Mouse (Mus musculus): ENCODE measurements at regions not wholly inside any gene's neighbourhood (a gene's known extent, or its start where the extent isn't known, plus 50 kb on each side); places are given as distances from the start of the nearest gene placed in this dataset.
"Not testable (repeated sequence)": the region's sequence is repeated elsewhere in the genome, so short reads cannot be mapped to it uniquely, and the experiment has no call there.

DNA sequence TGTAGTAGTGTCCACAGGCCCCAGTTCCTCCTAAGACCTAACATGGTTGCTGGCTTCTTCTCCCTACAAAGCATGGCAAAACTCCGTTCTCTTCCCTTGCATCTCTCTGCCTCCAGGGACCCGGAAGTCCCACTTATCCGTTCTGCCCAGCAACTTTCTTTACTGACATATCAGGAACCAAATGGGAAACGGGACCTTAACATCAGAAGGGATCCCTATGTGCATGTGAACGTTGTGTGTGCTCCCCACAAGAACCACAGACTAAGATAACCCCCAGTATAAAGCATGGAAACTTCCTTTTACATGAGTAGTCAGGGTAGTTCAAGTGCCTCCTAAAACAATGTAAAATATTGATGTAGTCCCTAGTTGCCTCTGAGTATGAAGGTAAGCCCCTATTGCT, 61.6 kb downstream of the Zxdb start:
- no peak for DNase-seq (ENCODE audit: low spot score in 2 of 2)
- intact Hi-C loops (cut with DNase I), result no loop called here

- intact Hi-C loops (cut with DNase I), result no loop called here
These were observed 64.1 kb downstream of the Zxdb start for GRCm38 (mm10) chrX:94788331-94788920.

DNA sequence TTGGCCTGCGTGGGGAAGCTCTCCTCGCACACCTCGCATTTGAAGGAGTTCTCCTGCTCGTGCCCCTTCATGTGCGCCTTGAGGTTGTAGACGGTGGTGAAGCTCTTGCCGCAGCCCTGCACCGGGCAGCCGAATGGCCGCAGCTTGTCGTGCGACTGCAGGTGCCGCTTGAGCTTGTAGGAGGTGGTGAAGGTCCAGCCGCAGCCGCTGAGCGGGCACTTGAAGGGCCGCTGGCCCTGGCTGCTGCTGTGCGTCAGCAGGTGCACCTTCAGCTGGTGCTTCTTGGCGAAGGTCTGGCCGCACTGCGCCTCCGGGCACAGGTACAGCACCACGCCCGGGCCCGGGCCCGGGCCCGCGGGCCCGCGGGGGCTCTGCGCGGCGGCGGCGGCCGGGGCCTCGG, 72.5 kb downstream of the Zxdb start:
- intact Hi-C loops (cut with DNase I); DNase-seq (ENCODE audit: low spot score in 2 of 2): not testable (repeated sequence)

More at GRCm38 (mm10) chrX:94788331-94788920, 64.1 kb downstream of the Zxdb start:
- DNase-seq (ENCODE audit: low spot score in 2 of 2), result no peak

DNA sequence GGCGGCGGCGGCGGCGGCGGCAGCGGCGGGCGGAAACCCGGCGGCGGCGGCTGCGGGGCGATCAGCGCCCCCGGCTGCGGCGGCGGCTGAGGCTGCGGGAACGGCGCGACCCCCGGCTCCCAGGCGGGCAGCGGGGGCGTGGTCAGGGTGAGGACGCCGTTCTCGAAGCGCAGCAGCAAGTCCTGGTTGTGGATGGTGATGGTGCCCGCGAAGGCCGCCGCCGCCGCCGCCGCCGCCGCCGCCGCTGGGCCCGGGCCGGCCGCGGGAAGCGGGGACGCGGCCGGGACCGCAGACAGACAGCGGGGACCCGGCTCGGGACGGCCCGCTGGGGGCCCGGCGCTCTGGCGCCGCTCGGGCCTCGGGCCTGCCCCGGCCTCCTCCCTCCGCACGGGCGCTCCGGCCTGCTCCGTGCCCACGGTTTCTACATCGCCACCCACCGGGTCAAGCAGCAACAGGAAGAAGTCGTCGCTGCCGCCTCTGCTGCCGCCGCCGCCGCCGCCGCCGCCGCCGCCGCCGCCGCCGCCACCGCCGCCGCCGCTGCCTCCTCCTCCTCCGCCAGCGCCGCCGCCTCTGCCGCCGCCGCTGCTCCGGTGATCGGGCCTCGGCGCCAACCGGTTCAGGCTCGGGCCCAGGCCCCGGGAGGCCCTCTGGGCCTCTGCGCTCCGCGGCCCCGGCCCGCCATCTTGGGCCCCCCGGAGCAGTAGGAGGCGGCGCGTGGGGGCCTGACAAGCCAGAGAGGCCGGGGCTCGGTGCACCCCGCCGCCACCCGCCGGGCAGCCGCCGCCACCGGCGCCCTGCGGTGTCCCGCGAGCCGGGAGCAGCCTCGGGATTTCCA, 73.2 kb downstream of the Zxdb start:
- intact Hi-C loops (cut with DNase I), result not testable (repeated sequence)

DNA sequence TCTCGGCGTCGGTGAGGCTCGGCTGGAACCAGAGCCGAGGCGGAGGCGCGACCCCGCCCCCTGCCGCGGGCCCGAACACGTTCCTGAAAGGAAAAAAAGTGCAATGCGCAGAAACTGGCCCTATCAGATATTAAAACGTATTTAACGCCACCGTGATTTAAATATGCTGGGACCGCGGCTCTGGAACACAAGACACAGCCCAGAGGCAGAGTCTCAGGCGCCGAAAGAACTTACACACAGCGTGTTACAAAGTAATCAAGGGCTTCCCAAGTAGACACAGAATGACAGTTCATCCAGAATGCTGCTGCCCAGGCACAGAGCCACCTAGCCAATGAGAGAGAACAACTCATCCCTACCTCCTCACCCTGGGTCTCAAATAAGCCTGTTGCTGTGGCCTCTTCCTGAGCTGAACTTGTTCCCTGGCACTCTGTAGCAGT, 73.8 kb downstream of the Zxdb start:
- DNase-seq (ENCODE audit: low spot score in 2 of 2); intact Hi-C loops (cut with DNase I): not testable (repeated sequence)

More for the DNA sequence above, 73.2 kb downstream of the Zxdb start:
- not testable (repeated sequence) for DNase-seq (ENCODE audit: low spot score in 2 of 2)

DNA sequence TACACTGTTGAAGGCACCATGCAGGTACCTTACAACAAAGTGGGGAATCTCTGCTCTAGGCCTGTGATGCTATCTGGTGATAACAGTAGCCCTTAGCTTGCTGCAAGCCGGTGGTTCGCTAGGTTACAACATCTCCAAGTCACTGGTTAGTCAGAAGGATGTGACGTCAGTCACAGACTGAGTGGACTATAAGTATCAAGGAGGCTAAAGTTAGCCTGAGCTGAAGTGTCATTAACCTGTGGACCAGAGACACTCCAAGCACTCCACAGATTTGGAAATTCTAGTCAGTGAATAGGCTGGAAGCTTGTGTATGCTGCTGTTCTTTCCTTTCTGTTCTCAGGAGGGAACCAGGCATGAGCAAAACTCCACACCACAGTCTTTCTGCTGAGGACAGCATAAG, 88.4 kb downstream of the Zxdb start:
- intact Hi-C loops (cut with DNase I); DNase-seq (ENCODE audit: low spot score in 2 of 2): not testable (repeated sequence)

- intact Hi-C loops (cut with DNase I); DNase-seq (ENCODE audit: low spot score in 2 of 2): not testable (repeated sequence)
These were observed 103.2 kb downstream of the Zxdb start for GRCm38 (mm10) chrX:94827524-94827923.

GRCm38 (mm10) chrX:94844110-94844779, 119.9 kb downstream of the Zxdb start:
- intact Hi-C loops (cut with DNase I), result not testable (repeated sequence)
- peak in 1 of 2 experiments; percentile 5 for DNase-seq (ENCODE audit: low spot score in 2 of 2)

GRCm38 (mm10) chrX:94849549-94849948, 125.2 kb downstream of the Zxdb start:
- intact Hi-C loops (cut with DNase I); DNase-seq (ENCODE audit: low spot score in 2 of 2): not testable (repeated sequence)

GRCm38 (mm10) chrX:94857501-94857900, 133.1 kb downstream of the Zxdb start:
- intact Hi-C loops (cut with DNase I), result no loop called here
- no peak for DNase-seq (ENCODE audit: low spot score in 2 of 2)

DNA sequence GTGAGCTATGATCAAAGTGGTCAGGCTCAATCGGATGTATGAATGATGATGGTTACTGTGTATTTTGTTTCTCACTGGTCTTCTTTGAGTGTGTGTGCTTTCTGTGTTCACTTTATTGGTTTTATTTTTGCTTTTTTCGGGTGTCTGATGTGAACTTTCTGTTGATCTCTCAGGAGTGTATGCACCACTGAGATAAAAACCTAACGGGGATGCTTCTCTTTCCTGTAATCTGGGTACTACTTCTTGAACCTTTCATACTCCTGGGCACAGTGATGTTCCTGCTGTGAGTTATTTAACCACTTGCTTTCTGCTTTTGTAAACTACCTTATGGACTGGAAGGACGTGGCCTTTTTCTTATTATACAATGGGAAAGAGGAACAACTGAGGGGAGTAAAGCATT, 133.6 kb downstream of the Zxdb start:
- no peak for DNase-seq (ENCODE audit: low spot score in 2 of 2)
- intact Hi-C loops (cut with DNase I), result no loop called here

DNA sequence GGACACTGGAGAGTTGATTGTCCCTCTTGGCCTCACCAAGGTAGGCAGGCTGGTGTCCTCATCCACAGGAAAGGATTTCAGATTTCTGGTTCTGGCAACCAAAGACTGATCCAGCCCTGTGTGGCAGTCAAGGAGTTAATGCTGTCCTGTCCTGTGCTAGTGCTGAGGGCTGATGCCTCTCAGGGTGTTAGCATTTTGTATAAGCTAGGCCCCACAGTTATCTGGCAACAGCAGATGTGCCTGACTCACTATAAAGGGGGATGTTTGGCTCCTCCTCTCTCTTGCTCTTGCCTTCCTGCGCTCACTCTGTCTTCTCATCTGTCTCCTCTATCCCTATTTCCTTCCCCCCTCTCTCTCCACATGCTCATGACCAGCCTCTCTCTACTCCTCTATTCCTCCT, 138.8 kb downstream of the Zxdb start:
- intact Hi-C loops (cut with DNase I), result no loop called here
- DNase-seq (ENCODE audit: low spot score in 2 of 2), result no peak

DNA sequence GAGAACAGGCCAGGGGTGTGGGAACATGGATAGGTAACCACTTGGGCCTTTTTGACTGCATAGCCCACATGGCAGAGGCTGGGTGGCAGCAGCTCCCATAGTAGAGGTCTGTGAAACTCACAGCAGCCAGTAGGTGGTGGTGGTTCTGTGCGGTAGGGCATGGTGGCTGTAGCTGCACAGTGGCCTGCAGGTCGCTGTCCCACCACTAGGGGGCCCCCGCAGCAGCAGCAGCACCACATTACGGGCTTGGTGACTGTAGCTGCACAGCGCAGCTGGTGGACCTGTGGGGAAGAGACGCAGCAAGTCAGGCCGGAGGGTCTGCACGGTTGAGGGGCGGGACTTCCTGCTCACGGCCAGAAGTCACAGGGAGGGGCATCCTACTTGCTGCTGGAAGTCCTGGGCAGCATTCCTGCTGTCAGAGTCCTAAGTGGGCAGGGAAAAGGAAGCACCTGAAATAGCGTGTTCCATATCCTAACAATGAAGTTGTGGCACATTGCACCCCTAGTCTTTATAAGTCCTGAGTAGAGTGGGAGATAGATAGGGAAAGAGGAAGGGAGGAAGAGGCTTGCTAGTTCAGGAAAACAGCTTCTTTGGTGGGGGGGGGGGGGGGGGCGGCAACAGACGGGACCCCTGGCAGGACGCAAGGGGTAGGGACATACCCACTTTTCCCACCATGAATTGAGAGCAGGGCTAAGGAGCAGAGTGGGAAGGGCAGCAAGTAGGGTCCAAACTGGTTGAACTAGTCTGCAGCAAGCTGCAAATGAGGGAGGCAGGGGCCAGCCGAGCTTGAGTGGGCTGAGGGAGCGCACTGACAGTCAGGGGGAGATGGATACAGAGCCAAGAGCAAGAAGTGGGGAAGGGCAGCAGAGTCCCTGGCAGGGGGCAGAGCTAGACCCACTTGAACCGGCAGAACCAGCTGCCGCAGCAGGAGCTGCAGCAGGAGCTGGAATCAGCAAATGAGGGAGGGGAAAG, 141.4 kb downstream of the Zxdb start:
- intact Hi-C loops (cut with DNase I), result loop anchor here (1.0 kb wide), 1 partner anchor 146 kb away; no protein-coding TSS in a partner anchor
- peak; percentile 87 to 93 for DNase-seq (ENCODE audit: low spot score in 2 of 2)

DNA sequence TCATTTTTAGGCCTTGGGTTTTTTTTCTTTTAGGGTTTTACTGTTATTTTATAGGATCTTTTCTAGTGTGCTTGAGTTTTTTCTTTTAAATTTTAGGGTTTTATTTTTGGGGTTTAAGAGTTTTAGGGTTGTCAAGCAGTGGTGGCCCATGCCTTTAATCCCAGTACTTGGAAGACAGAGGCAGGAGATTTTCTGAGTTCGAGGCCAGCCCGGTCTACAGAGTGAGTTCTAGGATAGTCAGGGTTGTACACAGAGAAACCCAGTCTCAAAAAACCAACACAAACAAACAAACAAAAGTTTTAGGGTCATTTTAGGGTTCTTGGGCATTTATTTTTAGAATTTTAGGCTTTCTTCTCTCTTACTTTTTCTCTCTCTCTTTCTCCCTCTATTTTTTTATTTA, 142.9 kb downstream of the Spin4 start:
- intact Hi-C loops (cut with DNase I); DNase-seq (ENCODE audit: low spot score in 2 of 2): not testable (repeated sequence)

Measured in left cerebral cortex, postnatal 25 days (tissue).